Mouse (Mus musculus) adrenal gland, postnatal 10 days (tissue): ENCODE data around the gene Ccr10. TPM values are rescaled to one million over a fixed set of nuclear protein-coding genes. Genes with fewer than 3 reads are reported as not detected.
"Not testable (repeated sequence)": the region's sequence is repeated elsewhere in the genome, so short reads cannot be mapped to it uniquely, and the experiment has no call there.

ENCODE experiments used
- DNase-seq: peaks from one replicate; pipeline ENCODE4 v3.0.0; 2021; ENCODE audit warnings: mixed read lengths
- microRNA-seq: library from miRNA; unstranded; fragments of <30 nt; microRNA quantifications from one replicate; pipeline ENCODE4 v1.2.0, GENCODE M21; 2021
- total RNA-seq, 2 experiments: library from RNA; stranded (reverse); gene quantifications; 2 replicates each; pipeline ENCODE4 v1.2.3; 2021

Gene Ccr10
- total RNA-seq, 2 experiments from 2014 or later: 0.78 to 1.00 TPM

DNA sequence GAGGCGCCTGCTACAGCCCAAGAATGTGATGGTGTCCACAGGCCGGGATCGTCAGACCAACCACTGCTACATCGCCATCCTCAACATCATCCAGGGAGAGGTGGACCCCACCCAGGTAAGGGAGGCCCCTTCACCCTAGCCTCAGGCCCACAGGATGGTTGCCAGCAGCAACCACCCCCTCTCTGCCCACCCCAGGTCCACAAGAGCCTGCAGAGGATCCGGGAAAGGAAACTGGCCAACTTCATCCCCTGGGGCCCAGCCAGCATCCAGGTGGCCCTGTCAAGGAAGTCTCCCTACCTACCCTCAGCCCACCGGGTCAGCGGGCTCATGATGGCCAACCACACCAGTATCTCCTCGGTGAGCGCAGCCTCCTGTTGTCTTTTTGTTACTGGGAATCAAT lies 50.2 kb downstream of the Ccr10 start:
- DNase-seq: not testable (repeated sequence)

DNA sequence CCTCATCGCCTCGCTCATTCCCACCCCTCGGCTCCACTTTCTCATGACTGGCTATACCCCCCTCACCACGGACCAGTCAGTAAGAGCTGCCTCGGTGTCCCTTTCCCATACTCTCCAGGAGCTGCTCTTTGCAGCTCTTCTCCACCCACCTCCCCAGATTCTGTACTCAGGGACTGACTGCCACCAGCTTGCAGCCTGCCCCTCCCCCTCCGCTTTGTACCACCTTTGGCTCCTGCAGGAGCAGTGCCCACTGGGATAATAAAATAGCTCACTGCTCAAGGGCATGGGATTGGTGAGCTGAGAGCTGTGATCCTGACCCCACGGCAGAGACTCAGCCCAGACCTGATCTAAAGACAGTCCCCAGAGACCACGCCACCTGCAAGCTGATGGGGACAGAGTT lies 50.7 kb downstream of the Ccr10 start:
- not testable (repeated sequence) for DNase-seq

Small RNA genes lying within 50 kb of the gene (microRNA-seq; reads per million reads assigned to microRNA genes)
- gene Gm27626: not detected

Other genes starting within 250 kb of the Ccr10 start
- 10 to 100 TPM; 68.2 to 75.6 TPM for gene Stat3, start 235.9 kb downstream of the Ccr10 start, total RNA-seq
- gene Cavin1, start 204.6 kb downstream of the Ccr10 start, total RNA-seq: 100 to 1,000 TPM; 327 to 368 TPM
- 10 to 100 TPM; 93.4 to 95.8 TPM for gene Atp6v0a1, start 166.0 kb downstream of the Ccr10 start, total RNA-seq
- gene Naglu, start 105.4 kb downstream of the Ccr10 start, total RNA-seq: 10 to 100 TPM; 27.3 to 28.2 TPM
- under 1 TPM; 0.45 to 0.67 TPM for gene Hsd17b1, start 97.0 kb downstream of the Ccr10 start, total RNA-seq
- 100 to 1,000 TPM in 1 of 2 experiments, 10 to 100 TPM in 1; 98.0 to 102 TPM for gene Coasy, start 92.9 kb downstream of the Ccr10 start, total RNA-seq
- gene Mlx, start 88.2 kb downstream of the Ccr10 start, total RNA-seq: 10 to 100 TPM; 32.9 to 35.0 TPM
- 1 to 10 TPM; 6.6 to 7.1 TPM for gene Psmc3ip, start 80.0 kb downstream of the Ccr10 start, total RNA-seq
- gene Retreg3, start 55.5 kb downstream of the Ccr10 start, total RNA-seq: 10 to 100 TPM; 50.8 to 53.2 TPM
- 10 to 100 TPM; 42.6 to 44.6 TPM for gene Tubg1, start 55.5 kb downstream of the Ccr10 start, total RNA-seq
- gene Tubg2, start 19.5 kb downstream of the Ccr10 start, total RNA-seq: 1 to 10 TPM; 6.9 to 7.2 TPM
- 10 to 100 TPM; 12.1 to 15.9 TPM for gene Cntnap1, start 4.9 kb downstream of the Ccr10 start, total RNA-seq
- gene Plekhh3, start 4.1 kb downstream of the Ccr10 start, total RNA-seq: 10 to 100 TPM; 26.2 to 40.8 TPM
- 10 to 100 TPM; 27.9 to 37.9 TPM for gene Ezh1, start 51.0 kb upstream of the Ccr10 start, total RNA-seq
- 100 to 1,000 TPM; 101 to 116 TPM for gene Ramp2, start 70.6 kb upstream of the Ccr10 start, total RNA-seq
- 100 to 1,000 TPM; 109 to 112 TPM for gene Vps25, start 78.3 kb upstream of the Ccr10 start, total RNA-seq
- gene Wnk4, start 85.1 kb upstream of the Ccr10 start, total RNA-seq: 1 to 10 TPM; 2.5 to 3.6 TPM
- 1 to 10 TPM in 1 of 2 experiments, under 1 TPM in 1; 0.63 to 1.4 TPM for gene Cntd1, start 103.6 kb upstream of the Ccr10 start, total RNA-seq
- gene Coa3, start 103.7 kb upstream of the Ccr10 start, total RNA-seq: 10 to 100 TPM; 79.8 to 84.3 TPM
- gene Becn1, start 126.8 kb upstream of the Ccr10 start, total RNA-seq: 100 to 1,000 TPM; 132 to 133 TPM
- 100 to 1,000 TPM; 125 to 132 TPM for gene Psme3, start 140.8 kb upstream of the Ccr10 start, total RNA-seq
- 1 to 10 TPM; 6.0 to 9.0 TPM for gene Aoc2, start 149.6 kb upstream of the Ccr10 start, total RNA-seq
- gene Aoc3, start 155.2 kb upstream of the Ccr10 start, total RNA-seq: 100 to 1,000 TPM; 103 to 122 TPM
- gene G6pc, start 192.1 kb upstream of the Ccr10 start, total RNA-seq: 10 to 100 TPM; 35.5 to 89.5 TPM
- 10 to 100 TPM; 33.1 to 37.3 TPM for gene Aarsd1, start 242.2 kb upstream of the Ccr10 start, total RNA-seq
- gene Gm27029, start 249.4 kb upstream of the Ccr10 start, total RNA-seq: 1 to 10 TPM; 1.9 to 5.0 TPM
- 10 to 100 TPM; 16.1 to 17.8 TPM for gene Rundc1, start 249.6 kb upstream of the Ccr10 start, total RNA-seq
- 1 to 10 TPM; 5.6 to 9.5 TPM for gene Ptges3l, start 249.9 kb upstream of the Ccr10 start, total RNA-seq